Mouse (Mus musculus) G1E (cell line): ENCODE results near the gene Cdk14.

Experiments used
- CTCF ChIP-seq: IDR thresholded peaks from 2 replicates; pipeline ENCODE4 v1.5.1; 2012; ENCODE audit warnings: low read depth, low read length, inconsistent platforms, mixed read lengths
- GATA1 ChIP-seq: IDR thresholded peaks from 2 replicates; pipeline ENCODE4 v1.6.1; 2012; ENCODE audit warnings: borderline replicate concordance, low read length, inconsistent platforms, mixed read lengths
- TAL1 ChIP-seq: conservative IDR thresholded peaks from 2 replicates; pipeline ENCODE4 v1.6.1; 2012; ENCODE audit warnings: low read depth, low read length, inconsistent platforms, mixed read lengths

GRCm38 (mm10) chr5:5164326-5164725 lies 255.8 kb downstream of the Cdk14 start:
- TF ChIP-seq CTCF: no peak
- TF ChIP-seq TAL1: no peak
- TF ChIP-seq GATA1: no peak
